Mouse (Mus musculus): ENCODE data around the gene Gm884. TPM values are rescaled to one million over a fixed set of nuclear protein-coding genes. Genes with fewer than 3 reads are reported as not detected.

The Gm884 gene
- polyA plus RNA-seq, 1 experiment, result not detected

DNA sequence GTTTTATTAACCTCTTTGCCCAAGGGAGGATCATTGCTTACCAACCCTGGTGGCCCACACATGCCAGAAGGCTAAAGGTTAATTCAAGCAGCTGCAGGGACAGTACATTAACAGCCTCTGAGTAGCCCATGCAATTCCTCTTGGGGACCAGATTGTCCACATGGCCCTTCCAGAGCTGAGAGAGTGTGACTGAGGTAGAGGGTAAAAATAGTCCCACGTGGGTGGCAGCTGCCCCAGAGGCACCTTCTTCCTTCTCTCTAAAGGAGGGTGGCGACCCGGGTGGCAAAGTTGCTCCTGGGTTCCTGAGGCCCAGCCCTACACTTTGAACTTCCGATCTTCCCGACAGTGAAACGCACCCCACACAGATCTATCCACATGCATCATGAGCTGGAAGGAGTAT, 25.4 kb upstream of the Gm884 start:
- 83% methylated on average over 6 of the region's 6 CpGs for WGBS
- H3K27me3 ChIP-seq (ENCODE audit: control insufficient read depth, insufficient read depth, low read length), result peaks cover 8% of the 10 kb centered on the region; the same call in 1 of the 2 replicates

DNA sequence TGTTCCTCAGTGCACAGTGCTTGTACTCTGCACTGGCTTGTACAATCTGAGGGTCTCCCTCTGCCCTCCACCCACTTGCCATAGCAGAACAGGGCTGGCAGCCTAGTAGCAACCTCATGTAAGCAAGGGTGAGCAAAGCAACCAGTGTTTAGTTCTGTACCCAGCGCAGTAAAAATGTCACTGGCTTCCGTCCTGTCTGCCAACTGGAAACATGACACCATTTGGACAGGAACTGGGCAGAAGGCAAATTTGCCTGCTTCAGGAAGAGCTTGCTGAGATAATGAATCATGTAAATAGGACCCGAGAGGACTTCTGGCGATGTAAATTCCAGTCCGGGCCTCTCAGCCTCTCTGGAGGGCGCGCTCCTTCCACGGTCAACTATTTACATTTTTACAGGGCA, 24.8 kb upstream of the Gm884 start:
- H3K27me3 ChIP-seq (ENCODE audit: control insufficient read depth, insufficient read depth, low read length), result peaks cover 7% of the 10 kb centered on the region; the same call in 1 of the 2 replicates
- peak; percentile 40 to 74 for DNase-seq

More for the DNA sequence above, 25.4 kb upstream of the Gm884 start:
- Histone ChIP-seq H3K27ac (ENCODE audit: insufficient read depth, low read length) (no peak overlapping the region), H3K4me3 (replicated peaks; ENCODE audit: insufficient read depth, low read depth, low read length) (no peak overlapping the region), H3K4me1 (ENCODE audit: control insufficient read depth, insufficient read depth, low read length) (peaks cover 18% of the 10 kb centered on the region)
- TF ChIP-seq CTCF (IDR thresholded peaks at IDR 0.05; ENCODE audit: borderline replicate concordance, insufficient read depth, low read depth, low read length) (no peak), POLR2A (IDR thresholded peaks at IDR 0.05; ENCODE audit: borderline replicate concordance, insufficient read depth, low read length) (no peak)
- no peak for DNase-seq

DNA sequence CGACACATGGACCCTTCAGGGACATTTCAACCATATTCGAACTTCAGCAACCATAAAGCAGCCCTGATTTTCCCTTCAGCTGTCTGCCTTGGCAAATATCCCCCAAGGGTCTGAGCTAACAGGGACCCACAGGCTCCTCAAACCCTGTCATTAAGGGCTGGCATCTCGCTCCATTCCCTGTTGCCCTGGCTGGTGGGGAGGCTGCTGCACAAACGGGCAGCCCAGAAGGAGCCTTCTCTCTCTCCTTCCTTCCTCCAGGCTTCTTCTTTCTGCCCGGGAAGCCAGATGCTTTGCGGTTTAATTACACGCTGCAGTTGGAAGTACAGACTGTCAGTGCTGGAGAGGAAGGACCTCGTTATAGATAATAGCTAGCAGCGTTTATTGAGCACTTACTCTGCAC, 22.3 kb upstream of the Gm884 start:
- Histone ChIP-seq H3K4me3 (replicated peaks; ENCODE audit: insufficient read depth, low read depth, low read length) (no peak overlapping the region), H3K27me3 (ENCODE audit: control insufficient read depth, insufficient read depth, low read length) (no peaks in the 10 kb centered on the region; the same call in 1 of the 2 replicates), H3K4me1 (ENCODE audit: control insufficient read depth, insufficient read depth, low read length) (peaks cover 14% of the 10 kb centered on the region), H3K27ac (ENCODE audit: insufficient read depth, low read length) (no peak overlapping the region)
- no peak for TF ChIP-seq CTCF (IDR thresholded peaks at IDR 0.05; ENCODE audit: borderline replicate concordance, insufficient read depth, low read depth, low read length)
- TF ChIP-seq POLR2A (IDR thresholded peaks at IDR 0.05; ENCODE audit: borderline replicate concordance, insufficient read depth, low read length), result no peak
- 79% methylated on average over 9 of the region's 9 CpGs for WGBS
- no peak for DNase-seq

More for the DNA sequence above, 24.8 kb upstream of the Gm884 start:
- Histone ChIP-seq H3K4me3 (replicated peaks; ENCODE audit: insufficient read depth, low read depth, low read length) (no peak overlapping the region), H3K4me1 (ENCODE audit: control insufficient read depth, insufficient read depth, low read length) (peaks cover 18% of the 10 kb centered on the region), H3K27ac (ENCODE audit: insufficient read depth, low read length) (no peak overlapping the region)
- WGBS, result 17% methylated on average over 8 of the region's 8 CpGs
- TF ChIP-seq CTCF (IDR thresholded peaks at IDR 0.05; ENCODE audit: borderline replicate concordance, insufficient read depth, low read depth, low read length) (no peak), POLR2A (IDR thresholded peaks at IDR 0.05; ENCODE audit: borderline replicate concordance, insufficient read depth, low read length) (no peak)

DNA sequence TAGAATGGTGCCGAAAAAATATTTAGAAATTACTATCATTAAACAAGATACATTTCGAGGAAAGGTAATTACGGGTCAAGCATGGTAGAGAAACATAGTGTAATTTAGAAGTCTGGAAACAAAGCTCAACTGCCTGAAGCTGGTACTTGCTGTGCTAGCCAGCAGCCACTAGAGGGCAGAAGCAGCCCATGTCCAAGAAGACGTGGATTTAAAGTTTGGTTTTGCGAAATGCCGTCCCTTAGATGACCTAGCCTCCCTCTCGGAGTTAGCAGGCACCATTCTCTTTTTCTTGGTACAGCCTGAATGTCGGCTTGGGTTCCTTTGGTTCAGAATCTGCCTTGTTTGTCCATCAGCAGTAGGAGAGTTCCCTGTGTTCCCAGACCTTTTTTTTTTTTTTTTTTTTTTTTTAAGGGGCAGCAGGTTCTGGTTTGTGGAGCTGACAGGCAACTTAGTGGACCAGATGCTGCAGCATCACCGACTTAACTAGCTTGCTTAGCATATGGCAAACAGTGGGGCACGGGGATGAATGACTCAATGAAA, 18.5 kb upstream of the Gm884 start:
- 3% methylated on average over 10 of the region's 10 CpGs for WGBS
- Histone ChIP-seq H3K27me3 (ENCODE audit: control insufficient read depth, insufficient read depth, low read length) (no peaks in the 10 kb centered on the region; the same call in 1 of the 2 replicates), H3K4me1 (ENCODE audit: control insufficient read depth, insufficient read depth, low read length) (no peaks in the 10 kb centered on the region), H3K27ac (ENCODE audit: insufficient read depth, low read length) (no peak overlapping the region), H3K4me3 (replicated peaks; ENCODE audit: insufficient read depth, low read depth, low read length) (no peak overlapping the region)
- peak; percentile 96 for TF ChIP-seq CTCF (IDR thresholded peaks at IDR 0.05; ENCODE audit: borderline replicate concordance, insufficient read depth, low read depth, low read length)
- TF ChIP-seq POLR2A (IDR thresholded peaks at IDR 0.05; ENCODE audit: borderline replicate concordance, insufficient read depth, low read length), result no peak
- DNase-seq, result peak; percentile 43 to 63

DNA sequence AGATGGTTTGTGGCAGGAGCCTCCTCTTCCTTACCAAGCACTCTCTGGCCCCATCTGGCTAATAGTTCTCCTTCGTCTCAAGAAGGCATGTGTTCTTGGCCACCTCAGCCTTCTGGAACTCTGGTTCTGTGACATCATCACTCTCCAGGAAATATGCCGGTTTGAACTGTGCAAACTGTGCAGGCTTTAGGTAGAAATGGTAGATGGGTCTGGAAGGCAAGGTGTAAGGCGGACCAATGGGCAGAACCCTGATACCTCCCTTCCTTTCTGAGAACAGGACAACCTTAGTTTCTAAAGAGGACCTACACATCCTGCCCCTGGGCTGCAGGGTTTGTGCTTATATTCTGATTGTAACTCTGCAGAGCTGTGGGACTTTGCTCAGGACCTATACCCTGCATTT, 17.9 kb upstream of the Gm884 start, which contains the start of gene Lyzl6:
Gene Lyzl6 (minus strand): TSS at position 101 of the 400 bp plus-strand sequence.
- no peak for DNase-seq
- WGBS, result 70% methylated on average over 3 of the region's 3 CpGs
- Histone ChIP-seq H3K27me3 (ENCODE audit: control insufficient read depth, insufficient read depth, low read length) (no peaks in the 10 kb centered on the region; the same call in 1 of the 2 replicates), H3K4me1 (ENCODE audit: control insufficient read depth, insufficient read depth, low read length) (no peaks in the 10 kb centered on the region), H3K4me3 (replicated peaks; ENCODE audit: insufficient read depth, low read depth, low read length) (no peak within 1 kb of the TSS), H3K27ac (ENCODE audit: insufficient read depth, low read length) (no peak within 1 kb of the TSS)
- TF ChIP-seq CTCF (IDR thresholded peaks at IDR 0.05; ENCODE audit: borderline replicate concordance, insufficient read depth, low read depth, low read length) (no peak), POLR2A (IDR thresholded peaks at IDR 0.05; ENCODE audit: borderline replicate concordance, insufficient read depth, low read length) (no peak)

DNA sequence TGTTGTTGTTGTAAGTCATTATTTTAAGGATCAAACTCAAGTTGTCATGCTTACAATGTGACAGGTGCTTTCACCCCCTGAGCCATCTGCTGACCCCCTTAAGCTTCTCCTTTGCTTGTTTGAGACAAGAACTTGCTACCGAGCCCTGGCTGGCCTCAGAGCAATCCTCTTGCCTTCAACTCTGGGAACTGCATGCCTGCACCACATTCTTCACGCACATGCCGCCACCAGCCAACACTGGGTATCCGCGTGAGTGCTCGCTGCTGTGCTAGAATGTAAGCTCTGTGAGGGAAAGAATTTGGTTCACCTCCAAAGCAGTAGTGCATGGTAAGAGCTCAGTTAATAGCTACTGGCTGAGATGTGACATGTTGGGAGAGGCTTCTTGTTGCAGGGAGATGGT, 15.3 kb upstream of the Gm884 start:
- Histone ChIP-seq H3K27ac (ENCODE audit: insufficient read depth, low read length) (no peak overlapping the region), H3K27me3 (ENCODE audit: control insufficient read depth, insufficient read depth, low read length) (no peaks in the 10 kb centered on the region; the same call in 1 of the 2 replicates), H3K4me3 (replicated peaks; ENCODE audit: insufficient read depth, low read depth, low read length) (no peak overlapping the region), H3K4me1 (ENCODE audit: control insufficient read depth, insufficient read depth, low read length) (no peaks in the 10 kb centered on the region)
- TF ChIP-seq CTCF (IDR thresholded peaks at IDR 0.05; ENCODE audit: borderline replicate concordance, insufficient read depth, low read depth, low read length) (no peak), POLR2A (IDR thresholded peaks at IDR 0.05; ENCODE audit: borderline replicate concordance, insufficient read depth, low read length) (no peak)
- DNase-seq, result no peak
- 64% methylated on average over 6 of the region's 6 CpGs for WGBS

DNA sequence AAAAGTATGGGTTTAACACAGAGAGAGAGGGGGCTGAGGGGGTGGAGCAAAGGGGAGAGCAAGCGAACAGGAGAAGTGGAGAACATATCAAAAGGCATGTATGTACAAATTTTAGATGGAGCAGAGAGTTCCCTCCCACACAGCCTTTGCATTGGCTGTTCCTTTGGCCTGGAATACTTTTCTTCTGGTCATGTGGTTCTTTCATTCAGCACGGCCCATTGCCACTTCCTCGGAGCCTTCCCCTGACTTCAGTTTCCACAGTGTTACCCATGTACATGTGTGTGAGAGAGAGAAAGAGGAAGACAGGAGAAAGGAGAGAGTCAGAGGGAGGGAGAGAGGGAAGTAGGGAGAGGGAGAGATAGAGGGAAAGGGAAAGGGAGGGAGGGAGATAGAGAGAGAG, 14.5 kb upstream of the Gm884 start:
- 81% methylated on average over 3 of the region's 3 CpGs for WGBS
- Histone ChIP-seq H3K4me1 (ENCODE audit: control insufficient read depth, insufficient read depth, low read length) (no peaks in the 10 kb centered on the region), H3K4me3 (replicated peaks; ENCODE audit: insufficient read depth, low read depth, low read length) (no peak overlapping the region), H3K27me3 (ENCODE audit: control insufficient read depth, insufficient read depth, low read length) (no peaks in the 10 kb centered on the region; the same call in 1 of the 2 replicates), H3K27ac (ENCODE audit: insufficient read depth, low read length) (no peak overlapping the region)
- no peak for DNase-seq
- TF ChIP-seq POLR2A (IDR thresholded peaks at IDR 0.05; ENCODE audit: borderline replicate concordance, insufficient read depth, low read length) (no peak), CTCF (IDR thresholded peaks at IDR 0.05; ENCODE audit: borderline replicate concordance, insufficient read depth, low read depth, low read length) (no peak)

DNA sequence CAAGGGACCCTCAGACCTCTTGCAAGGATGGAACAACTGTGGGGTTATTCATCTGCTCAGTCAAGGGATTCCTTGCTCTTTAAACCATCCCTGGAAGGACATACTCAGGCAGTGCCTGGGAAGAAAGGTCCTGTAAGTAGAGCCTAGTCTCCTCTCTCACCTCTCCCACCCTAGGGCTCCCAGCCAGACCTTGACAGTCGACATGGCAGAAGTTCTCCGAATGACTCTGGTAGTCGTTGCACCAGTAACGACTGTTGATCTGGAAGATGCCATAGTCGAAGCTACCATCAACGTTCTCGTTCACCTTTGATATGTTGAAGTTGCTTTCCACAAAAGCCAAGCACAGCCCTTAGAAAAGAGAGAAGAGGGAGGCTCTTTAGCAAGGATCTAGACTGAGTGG, 13.9 kb upstream of the Gm884 start:
- TF ChIP-seq POLR2A (IDR thresholded peaks at IDR 0.05; ENCODE audit: borderline replicate concordance, insufficient read depth, low read length), result no peak
- no peak for TF ChIP-seq CTCF (IDR thresholded peaks at IDR 0.05; ENCODE audit: borderline replicate concordance, insufficient read depth, low read depth, low read length)
- WGBS, result 85% methylated on average over 7 of the region's 7 CpGs
- no peak overlapping the region for H3K4me3 ChIP-seq (replicated peaks; ENCODE audit: insufficient read depth, low read depth, low read length)
- H3K27ac ChIP-seq (ENCODE audit: insufficient read depth, low read length), result no peak overlapping the region
- no peak for DNase-seq
- H3K4me1 ChIP-seq (ENCODE audit: control insufficient read depth, insufficient read depth, low read length), result no peaks in the 10 kb centered on the region
- H3K27me3 ChIP-seq (ENCODE audit: control insufficient read depth, insufficient read depth, low read length), result no peaks in the 10 kb centered on the region; the same call in 1 of the 2 replicates
